Comparison of ENCODE assay signal across 9 mouse cellular contexts in genomic region chr1:36564101-36564500, GRCm38 (mm10). TPM values are rescaled to one million over a fixed set of nuclear protein-coding genes. Genes with fewer than 3 reads are reported as not detected.
A peak's percentile ranks its signal among the peaks of the same experiment; 100 is the strongest.
DNase-seq lines count a peak whose midpoint lies in the region; ATAC-seq lines count a peak whose summit lies in the region.
"Had no signal": no experiment of that assay in that cellular context is flagged by ENCODE, and none has a peak within 500 bp of the region (broad histone marks: within the 10 kb centered on the region; RNA-seq: fewer than 3 reads in every experiment).

No protein-coding gene starts in this region.

- DNase-seq in kidney, adult 9 months: peak; percentile 56
- no peak for DNase-seq in kidney, adult 18-20 months
- DNase-seq in gastrocnemius, postnatal 14 days: peak; percentile 60
- DNase-seq in heart, postnatal 25 days (ENCODE audit: low spot score): peak; percentile 66
- no peak for DNase-seq in right cerebral cortex, postnatal 36 days (ENCODE audit: low spot score in 2 of 2)
- no peak for DNase-seq in cerebellum, adult 11 months
- DNase-seq: cerebellum, adult 2 months had no signal

- ATAC-seq in megakaryocyte progenitor cell, adult 5-6 weeks (replicated peaks; ENCODE audit: poor library complexity): no peak

- intact Hi-C loops in gastrocnemius, postnatal 14 days (cut with DNase I; ENCODE audit: low total_unique reads): no loop called here
- intact Hi-C loops in heart, postnatal 25 days (cut with DNase I): no loop called here

RNA-seq across cellular contexts. Expression of gene Sema4c, which starts 6.0 kb away (rescaled TPM):
- total RNA-seq in gastrocnemius, postnatal 14 days (2021): 10 to 100 TPM; 12.1 to 13.1 TPM
- 10 to 100 TPM; 14.8 to 15.7 TPM for total RNA-seq in heart, postnatal 25 days (2021)
- total RNA-seq in megakaryocyte progenitor cell, adult 5-6 weeks (2015): 0.42 and 0.66 TPM in 2 replicates
- total RNA-seq in megakaryocyte progenitor cell, adult 5-6 weeks (2017): 0.64 and 1.00 TPM in 2 replicates

RNA-seq across cellular contexts. Expression of gene Ankrd39, which starts 16.9 kb away (rescaled TPM):
- 1 to 10 TPM; 5.7 to 9.6 TPM for total RNA-seq in gastrocnemius, postnatal 14 days (2021)
- total RNA-seq in heart, postnatal 25 days (2021): 1 to 10 TPM; 5.6 to 8.1 TPM
- total RNA-seq in megakaryocyte progenitor cell, adult 5-6 weeks (2015): 4.6 and 4.9 TPM in 2 replicates
- 5.4 and 7.3 TPM in 2 replicates for total RNA-seq in megakaryocyte progenitor cell, adult 5-6 weeks (2017)

RNA-seq across cellular contexts. Expression of gene Gm42417, which starts 24.9 kb away (rescaled TPM):
- 100 to 1,000 TPM; 440 to 562 TPM for total RNA-seq in gastrocnemius, postnatal 14 days (2021)
- total RNA-seq in heart, postnatal 25 days (2021): 100 to 1,000 TPM; 112 to 186 TPM
- 0.62 and 0.83 TPM in 2 replicates for total RNA-seq in megakaryocyte progenitor cell, adult 5-6 weeks (2015)
- total RNA-seq in megakaryocyte progenitor cell, adult 5-6 weeks (2017): 3.1 TPM in 1 of 2 replicates, not detected in the other
- total RNA-seq: left cerebral cortex, adult 2 months had no signal

RNA-seq across cellular contexts. Expression of gene Ankrd23, which starts 27.4 kb away (rescaled TPM):
- total RNA-seq in gastrocnemius, postnatal 14 days (2021): 1,000 to 10,000 TPM; 1,005 to 1,120 TPM
- 100 to 1,000 TPM; 215 to 337 TPM for total RNA-seq in heart, postnatal 25 days (2021)
- total RNA-seq in megakaryocyte progenitor cell, adult 5-6 weeks (2015): 1.3 and 2.5 TPM in 2 replicates
- 4.8 and 7.4 TPM in 2 replicates for total RNA-seq in megakaryocyte progenitor cell, adult 5-6 weeks (2017)

RNA-seq across cellular contexts. Expression of gene Cnnm3, which starts 52.4 kb away (rescaled TPM):
- 10 to 100 TPM in 1 of 2 experiments, 1 to 10 TPM in 1; 9.3 to 13.3 TPM for total RNA-seq in gastrocnemius, postnatal 14 days (2021)
- 10 to 100 TPM; 14.7 to 15.7 TPM for total RNA-seq in heart, postnatal 25 days (2021)
- total RNA-seq in megakaryocyte progenitor cell, adult 5-6 weeks (2015): 13.0 and 15.2 TPM in 2 replicates
- 8.0 and 13.0 TPM in 2 replicates for total RNA-seq in megakaryocyte progenitor cell, adult 5-6 weeks (2017)

Comparison
In these comparisons a context has a peak if more than half of its experiments do, and no peak if none do; other contexts are left out.
1. DNase-seq: peak in kidney, adult 9 months (single experiment), gastrocnemius, postnatal 14 days (single experiment) and heart, postnatal 25 days (single experiment); none in kidney, adult 18-20 months (single experiment), right cerebral cortex, postnatal 36 days (0 of 2) and cerebellum, adult 11 months (single experiment).
2. RNA of gene Sema4c, which starts 6.0 kb away (total RNA-seq): 14.8 to 15.7 TPM in heart, postnatal 25 days and 12.1 to 13.1 TPM in gastrocnemius, postnatal 14 days; 0.42 to 1.00 TPM in megakaryocyte progenitor cell, adult 5-6 weeks; every median in the first group is over 4 times any median in the second.
3. RNA of gene Gm42417, which starts 24.9 kb away (total RNA-seq): 440 to 562 TPM in gastrocnemius, postnatal 14 days and 112 to 186 TPM in heart, postnatal 25 days; 0.62 to 3.1 TPM in megakaryocyte progenitor cell, adult 5-6 weeks; every median in the first group is over 10 times any median in the second.